Mouse (Mus musculus): Measurements from ENCODE around the gene Traf4. TPM values are rescaled to one million over a fixed set of nuclear protein-coding genes. Genes with fewer than 3 reads are reported as not detected.

The Traf4 gene
- total RNA-seq, 2 experiments from 2014 or later: 42.7 to 46.5 TPM

DNA sequence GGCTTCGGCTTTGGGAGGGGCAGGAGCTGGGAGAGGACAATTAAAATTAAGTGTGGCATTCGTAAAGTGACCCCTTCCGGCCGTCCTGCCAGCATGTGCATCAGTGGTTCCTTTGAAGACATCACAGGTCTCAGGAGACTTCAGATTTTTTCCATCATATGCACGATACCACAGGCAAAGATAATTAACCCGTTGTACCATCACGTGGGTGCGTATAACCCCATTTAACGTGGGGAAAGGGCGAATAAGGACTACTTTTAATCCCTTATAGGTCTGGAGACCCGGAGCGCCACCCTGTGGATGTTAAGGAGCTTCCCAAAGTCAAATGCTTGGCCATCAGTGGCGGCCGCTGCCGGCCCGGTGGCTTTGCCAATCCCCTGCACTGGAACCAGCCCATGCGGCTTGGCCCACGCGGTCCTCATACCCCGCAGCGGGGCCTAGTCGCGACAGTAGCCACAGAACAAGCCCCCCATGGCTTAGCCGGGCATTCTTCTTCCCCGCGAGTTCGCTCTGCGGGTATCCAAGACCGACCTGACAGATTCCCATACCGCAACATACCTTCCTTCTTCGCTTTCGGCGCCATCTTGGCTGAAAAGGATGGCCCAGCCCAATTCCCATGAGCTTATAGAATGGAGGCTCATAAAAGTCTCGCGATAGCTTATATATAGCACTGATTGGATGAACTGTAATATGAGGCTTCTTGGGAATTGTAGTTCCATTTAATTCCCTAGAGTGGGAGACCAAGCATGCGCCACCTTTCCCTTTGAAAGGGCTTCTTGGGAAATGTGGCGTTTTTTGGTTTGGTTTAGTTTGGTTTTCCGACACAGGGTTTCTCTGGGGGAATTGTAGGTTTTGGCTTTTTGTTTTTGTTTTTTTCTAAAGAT, 17.8 kb upstream of the Traf4 start, which contains the start of gene Rpl23a:
Gene Rpl23a, minus strand, starts transcription at position 624 of the 884 bp plus-strand sequence.
- DNase-seq (ENCODE audit: low spot score in 2 of 2): peak; percentile 39 to 72

- DNase-seq (ENCODE audit: low spot score in 2 of 2): no peak
Observed at GRCm38 (mm10) chr11:78182450-78182849, 17.1 kb upstream of the Traf4 start.

DNA sequence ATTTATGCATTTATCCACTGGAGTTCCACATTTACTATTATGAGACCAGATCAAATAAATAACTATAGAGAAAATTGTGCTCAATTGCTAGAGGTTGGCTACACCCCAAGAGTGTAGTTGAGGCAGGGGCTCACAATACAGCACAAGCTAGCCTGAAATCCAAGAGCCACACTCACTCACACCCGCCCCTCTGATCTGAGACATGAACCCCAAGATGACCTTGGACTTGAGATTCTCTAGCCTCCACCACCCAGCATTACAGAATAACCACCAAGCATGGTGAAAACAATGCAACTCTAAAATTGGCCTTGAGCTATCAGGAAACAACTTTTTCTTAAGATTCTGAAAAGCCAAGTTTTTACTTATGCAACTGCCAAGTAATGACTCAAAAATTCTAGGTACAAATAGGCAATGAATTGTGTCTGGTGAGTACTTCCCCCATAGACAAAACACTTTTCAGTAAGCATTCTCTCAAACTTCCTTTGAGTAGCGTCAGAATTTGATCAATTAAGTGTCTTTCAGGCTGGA, 16.5 kb upstream of the Traf4 start:
- no peak for DNase-seq (ENCODE audit: low spot score in 2 of 2)

DNA sequence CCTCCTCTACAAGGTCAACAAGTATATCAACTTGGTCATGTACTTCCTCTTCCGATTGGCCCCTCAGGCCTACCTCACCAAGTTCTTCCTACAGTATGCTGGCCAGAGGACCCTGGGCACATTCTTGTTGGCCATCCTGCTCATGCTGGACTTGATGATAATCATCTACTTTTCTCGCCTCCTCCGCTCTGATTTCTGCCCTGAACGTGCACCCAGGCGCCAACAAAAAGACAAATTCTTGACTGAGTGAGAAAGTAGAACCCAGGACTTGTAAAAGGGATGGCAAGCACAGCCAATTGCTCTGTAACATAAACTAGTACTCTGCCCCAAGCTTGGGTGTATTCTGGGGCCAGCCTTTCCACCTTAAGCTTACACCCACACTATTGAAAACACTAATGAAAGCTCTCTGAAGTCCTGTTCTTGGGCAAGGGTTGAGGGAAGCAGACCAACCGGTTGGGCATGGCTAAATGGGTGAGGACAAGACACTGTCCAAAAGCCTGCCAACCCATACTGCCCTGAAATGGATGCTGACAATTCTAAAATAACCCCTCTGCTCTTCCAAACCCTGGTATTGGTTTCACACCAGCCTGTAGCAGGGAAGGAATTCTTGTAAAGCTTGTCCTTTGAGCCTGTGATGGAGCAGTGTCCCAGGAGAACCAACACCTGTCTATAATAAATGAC, 14.8 kb upstream of the Traf4 start:
- no peak for DNase-seq (ENCODE audit: low spot score in 2 of 2)

GRCm38 (mm10) chr11:78179438-78179999, 14.1 kb upstream of the Traf4 start:
- no peak for DNase-seq (ENCODE audit: low spot score in 2 of 2)

- no peak for DNase-seq (ENCODE audit: low spot score in 2 of 2)
Observed at GRCm38 (mm10) chr11:78178859-78179437, 13.6 kb upstream of the Traf4 start.

DNA sequence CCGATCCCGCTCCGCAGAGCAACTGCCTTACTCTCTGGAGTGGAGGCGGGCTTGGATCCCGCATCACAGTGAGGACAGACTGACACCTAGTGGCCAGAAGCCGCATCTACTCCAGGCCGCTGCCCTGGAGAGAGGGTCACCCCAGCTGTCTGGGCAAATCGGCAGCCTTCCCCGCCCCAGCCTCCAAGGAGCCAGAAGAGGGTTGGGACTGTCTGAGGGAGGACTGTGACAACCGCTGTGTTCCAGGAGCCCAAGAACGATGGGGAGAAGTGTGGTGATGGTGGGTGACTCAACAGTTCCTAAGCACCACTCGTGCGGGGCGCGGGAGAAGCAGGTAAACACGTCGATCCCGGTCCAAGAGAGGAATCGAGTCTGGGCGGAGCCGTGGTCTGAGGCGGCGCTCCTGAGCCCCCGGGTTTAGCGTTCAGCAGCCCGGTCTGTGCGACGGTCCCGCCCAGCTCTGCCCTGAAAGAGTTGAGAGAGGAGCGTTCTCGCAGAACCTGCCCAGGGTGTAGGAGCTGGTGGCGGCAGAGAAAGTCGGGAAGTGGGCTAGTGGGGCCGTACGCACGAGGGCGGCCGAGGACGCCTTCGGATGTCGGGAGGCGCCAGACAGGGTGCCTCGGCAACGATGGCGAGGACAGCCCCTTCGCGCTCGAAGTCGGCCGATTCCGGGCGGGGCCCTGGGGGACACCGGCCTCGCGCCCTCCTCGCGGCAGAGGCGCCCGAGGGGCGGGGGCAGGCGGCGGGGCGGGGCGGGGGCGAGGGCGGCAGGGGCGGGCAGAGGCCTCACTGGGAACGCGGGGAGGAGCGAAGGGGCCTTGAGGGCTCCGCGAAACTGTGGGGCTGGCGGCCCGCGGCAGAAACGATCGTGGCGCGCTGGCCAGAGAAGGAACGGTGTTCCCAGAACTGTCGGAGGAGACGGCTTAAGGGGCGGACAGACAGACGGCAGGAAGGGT, 12.8 kb upstream of the Traf4 start:
- peak; percentile 84 to 93 for DNase-seq (ENCODE audit: low spot score in 2 of 2)

DNA sequence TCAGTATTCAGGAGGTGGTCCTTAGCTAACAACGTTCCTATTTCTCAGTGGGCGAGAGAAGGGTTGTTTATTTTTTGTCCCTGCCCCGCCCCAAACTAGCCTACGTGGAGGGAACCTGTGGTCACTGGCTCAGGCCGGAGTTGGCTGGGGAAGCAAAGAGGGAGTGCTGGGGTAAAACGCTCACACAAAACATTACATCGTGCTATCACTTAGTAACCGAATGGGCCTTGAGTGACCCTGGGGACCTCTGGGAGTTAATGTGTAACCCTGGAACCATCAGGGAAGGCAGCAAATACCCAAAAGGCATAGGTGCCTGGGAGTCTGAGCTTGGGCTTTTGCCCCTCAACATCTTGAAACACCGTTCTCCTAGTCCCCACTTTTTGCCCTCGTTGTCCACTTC, 12.0 kb upstream of the Traf4 start:
- no peak for DNase-seq (ENCODE audit: low spot score in 2 of 2)

DNA sequence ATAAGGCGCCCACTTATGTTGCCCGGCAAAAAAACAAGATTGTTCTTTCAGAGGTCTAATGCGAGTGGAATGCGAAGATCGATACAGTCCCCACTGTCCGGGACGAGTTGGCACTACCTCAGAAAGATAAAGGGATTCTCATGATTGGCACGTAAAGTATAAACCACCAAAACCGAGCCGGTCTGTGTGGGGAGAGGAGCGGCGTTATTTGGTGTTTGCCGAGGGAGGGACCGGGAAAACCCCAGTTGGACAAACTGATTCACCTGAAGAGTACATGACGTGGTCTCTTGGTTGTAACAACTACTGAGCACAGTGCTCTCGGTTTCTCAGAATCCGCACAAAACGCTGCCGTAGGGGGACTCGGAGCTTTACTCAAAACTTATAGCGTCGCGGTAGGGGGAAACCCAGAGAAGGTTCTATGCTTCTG, 11.5 kb upstream of the Traf4 start:
- no peak for DNase-seq (ENCODE audit: low spot score in 2 of 2)

DNA sequence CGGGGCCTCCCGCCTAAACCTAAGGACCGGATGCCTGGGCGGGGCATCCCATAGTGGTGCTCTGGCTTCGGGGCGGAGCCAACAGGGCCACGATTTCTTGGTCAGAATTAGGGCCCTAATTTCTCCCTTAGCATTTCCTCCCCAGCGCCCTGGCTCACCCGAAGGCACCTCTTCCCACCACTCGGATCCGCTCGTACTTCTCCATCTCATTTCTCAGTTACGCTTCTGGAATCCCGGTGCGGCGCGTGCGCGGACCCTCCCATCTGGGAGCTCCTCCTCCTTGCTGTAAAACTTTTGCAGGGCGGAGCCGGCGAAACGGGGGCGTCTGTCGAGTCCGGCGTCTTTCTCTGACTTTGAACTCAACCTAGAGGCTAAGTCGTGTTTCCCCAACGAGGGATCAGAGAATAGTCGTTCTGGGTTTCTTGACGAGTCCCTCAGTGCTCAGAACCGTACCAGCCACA, 11.0 kb upstream of the Traf4 start, which contains the start of the genes Nek8 and Tlcd1:
Gene Nek8, minus strand, starts transcription at position 274 of the 461 bp plus-strand sequence.
Gene Tlcd1, plus strand, starts transcription at position 310 of the 461 bp plus-strand sequence.
- peak; percentile 76 to 84 for DNase-seq (ENCODE audit: low spot score in 2 of 2)

DNA sequence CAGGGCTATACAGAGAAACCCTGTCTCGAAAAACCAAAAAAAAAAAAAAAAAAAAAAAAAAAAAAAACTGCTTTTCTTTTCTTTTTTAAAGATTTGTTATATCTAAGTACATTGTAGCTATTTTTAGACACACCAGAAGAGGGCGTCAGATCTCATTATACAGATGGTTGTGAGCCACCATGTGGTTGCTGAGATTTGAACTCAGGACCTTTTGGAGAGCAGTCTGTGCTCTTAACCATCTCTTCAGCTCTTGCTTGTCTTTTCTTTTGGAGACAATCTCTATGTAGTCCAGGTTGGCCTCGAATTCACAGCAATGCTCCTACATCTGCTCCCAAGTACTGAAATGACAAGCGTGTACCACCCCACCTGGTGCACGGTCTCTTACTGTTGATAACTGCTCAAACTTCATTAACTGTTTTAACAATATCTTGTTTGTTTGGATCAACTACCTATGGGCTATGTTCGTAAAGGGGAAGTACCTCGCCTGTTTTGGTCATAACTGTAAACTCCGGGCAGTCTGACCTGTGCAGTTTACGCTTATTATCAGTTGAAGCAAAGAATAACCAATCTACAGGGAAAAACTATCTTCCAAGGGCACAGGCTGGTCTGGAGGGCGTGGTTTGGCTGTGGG, 10.5 kb upstream of the Traf4 start:
- no peak for DNase-seq (ENCODE audit: low spot score in 2 of 2)

- DNase-seq (ENCODE audit: low spot score in 2 of 2): no peak
Observed at GRCm38 (mm10) chr11:78174506-78174905, 9.1 kb upstream of the Traf4 start.

DNA sequence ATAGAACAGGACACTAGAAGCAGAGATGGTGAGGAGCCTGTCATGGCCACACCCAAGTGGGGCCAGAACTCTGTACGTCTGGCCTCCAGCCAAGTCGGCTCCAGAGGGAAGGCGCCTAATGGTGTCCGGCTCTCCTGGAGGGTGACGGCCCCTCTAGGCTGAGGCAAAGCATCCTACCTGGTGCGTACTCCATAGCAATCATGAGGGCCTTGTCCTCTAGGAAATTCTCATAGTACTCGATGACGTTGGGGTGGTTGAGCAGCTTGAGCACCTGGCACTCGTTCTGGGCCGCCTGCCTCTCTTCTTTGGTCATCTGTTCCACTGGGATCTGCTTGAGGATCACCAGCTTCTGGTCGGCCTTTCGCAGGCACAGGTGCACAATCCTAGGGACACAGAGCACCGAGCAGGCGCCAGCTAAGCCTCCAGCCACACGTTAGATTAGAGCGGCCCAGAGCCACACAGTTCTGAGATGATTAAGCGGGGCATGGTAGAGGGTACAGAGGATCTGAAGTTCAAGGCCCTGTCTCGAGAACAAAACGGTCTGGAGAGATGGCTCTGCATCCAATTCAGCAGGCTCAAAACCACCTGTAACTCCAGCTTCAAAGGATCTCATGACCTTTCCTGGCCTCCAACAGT, 7.5 kb upstream of the Traf4 start:
- DNase-seq (ENCODE audit: low spot score in 2 of 2): no peak

DNA sequence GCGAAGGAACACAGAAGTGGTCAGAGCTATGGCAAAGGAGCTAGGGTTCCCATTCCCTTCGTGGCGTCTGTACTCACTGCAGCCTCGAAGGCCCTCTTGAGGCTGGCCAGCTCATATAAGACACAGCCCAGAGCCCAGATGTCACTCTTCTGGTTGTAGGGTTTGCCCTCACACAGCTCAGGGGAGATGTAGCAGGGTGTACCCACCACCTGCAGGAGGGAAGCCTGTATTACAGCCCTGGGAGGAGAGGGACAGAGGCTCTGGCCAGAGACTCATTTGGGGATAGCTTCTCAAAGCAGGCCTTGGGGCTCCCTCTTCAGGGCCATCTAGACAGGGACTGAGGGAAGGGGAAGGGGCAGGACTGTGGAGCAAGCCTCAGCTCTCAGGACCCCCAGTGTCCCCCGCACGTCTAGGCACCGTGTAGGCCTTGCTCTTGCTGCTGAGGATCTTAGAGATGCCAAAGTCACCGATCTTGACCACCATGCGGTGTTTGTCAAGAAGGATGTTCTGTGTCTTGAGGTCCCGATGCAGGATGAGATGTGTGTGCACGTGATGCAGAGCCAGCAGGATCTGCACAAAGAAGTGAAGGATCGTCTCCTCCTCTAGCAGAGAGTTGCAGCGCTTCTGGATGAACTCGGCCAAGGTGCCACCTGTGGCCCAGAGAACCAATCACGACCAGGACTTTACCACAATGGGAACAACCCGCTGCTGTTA, 6.8 kb upstream of the Traf4 start:
- no peak for DNase-seq (ENCODE audit: low spot score in 2 of 2)

GRCm38 (mm10) chr11:78171328-78171727, 5.9 kb upstream of the Traf4 start:
- no peak for DNase-seq (ENCODE audit: low spot score in 2 of 2)

DNA sequence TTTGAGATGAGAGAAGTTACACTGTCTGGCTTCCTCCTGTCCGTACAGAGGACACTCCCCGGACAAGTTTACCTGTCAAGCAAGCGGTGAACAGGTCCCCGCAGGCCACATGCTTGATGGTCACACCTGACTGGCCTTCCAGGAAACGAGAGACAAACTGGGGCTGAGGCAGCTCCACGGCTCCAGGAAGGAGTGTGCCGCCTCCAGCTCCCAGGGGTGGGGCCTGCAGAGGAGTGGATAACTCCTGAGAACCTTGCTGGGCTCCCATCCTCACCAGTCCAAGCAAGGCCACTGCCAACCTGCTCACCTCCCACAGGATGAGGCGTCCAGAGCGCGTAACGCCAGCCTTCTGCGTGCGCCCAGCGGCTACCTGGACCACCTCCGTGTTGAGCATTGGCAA, 4.9 kb upstream of the Traf4 start:
- no peak for DNase-seq (ENCODE audit: low spot score in 2 of 2)

DNA sequence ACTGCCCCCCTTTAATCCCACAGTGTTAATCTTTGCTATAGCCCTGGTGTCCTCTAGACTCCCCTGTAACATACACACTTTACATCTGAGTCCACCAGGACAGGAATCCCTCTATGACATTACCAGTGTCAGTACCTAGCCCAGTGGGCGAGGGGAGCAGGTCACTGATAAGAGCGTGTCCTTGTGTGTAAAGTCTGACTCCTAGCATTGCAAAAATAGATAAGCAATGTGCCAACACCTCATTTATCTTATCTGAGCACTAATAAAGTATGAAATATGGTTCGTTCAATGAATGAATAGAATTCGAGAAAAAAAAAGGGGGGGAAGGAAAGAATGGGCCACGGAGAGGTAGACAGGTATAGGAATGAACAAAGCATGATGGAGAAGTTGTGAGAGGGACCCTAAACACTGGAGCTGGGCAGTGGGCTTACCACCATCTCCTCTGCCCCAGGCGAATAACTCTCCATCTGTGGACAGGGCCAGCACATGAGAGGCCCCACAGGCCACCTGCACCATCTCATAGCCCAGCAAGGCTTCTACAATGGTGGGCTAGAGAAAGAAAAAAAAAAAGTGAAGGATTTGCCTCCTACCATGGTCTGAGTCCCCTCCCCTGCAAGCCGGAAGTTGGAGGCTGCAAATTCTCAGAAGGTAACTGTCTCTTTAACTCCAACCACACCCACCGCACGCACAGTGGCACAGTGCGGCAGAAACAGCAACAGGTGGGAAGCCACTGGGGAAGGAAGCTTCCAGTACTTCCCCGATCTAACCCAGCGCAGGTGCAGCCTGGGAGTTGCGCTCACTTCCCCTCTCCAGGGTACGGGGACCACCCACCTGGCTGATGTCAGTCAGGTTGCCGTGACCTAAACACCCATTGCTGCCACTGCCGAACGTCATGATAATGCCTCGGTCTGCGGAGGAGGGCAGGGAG, 3.4 kb upstream of the Traf4 start:
- no peak for DNase-seq (ENCODE audit: low spot score in 2 of 2)

Data from adrenal gland, postnatal 4 days (tissue).